Mouse (Mus musculus) liver, adult 2 months (tissue): ENCODE data around the gene Rlf.

Experiments
- CTCF ChIP-seq: fragments of 200-500 bp; IDR thresholded peaks from 2 replicates; pipeline ENCODE4 v1.5.1; 2011; ENCODE audit warnings: low read depth, low read length, control low read depth
- POLR2A ChIP-seq: fragments of 200-500 bp; IDR thresholded peaks from 2 replicates; pipeline ENCODE4 v1.6.1; 2011; ENCODE audit warnings: low read length, control low read depth; ENCODE audit not compliant: insufficient read depth; ENCODE audit errors: extremely low read depth

- TF ChIP-seq CTCF (no peak), POLR2A (no peak)
Measured at GRCm38 (mm10) chr4:121103304-121103703, 111.6 kb downstream of the Rlf start.
